Mouse (Mus musculus) gastrocnemius, postnatal 36 days (tissue): Measurements from ENCODE around the gene Xndc1. TPM values are rescaled to one million over a fixed set of nuclear protein-coding genes. Genes with fewer than 3 reads are reported as not detected.
"Not testable (repeated sequence)": the region's sequence is repeated elsewhere in the genome, so short reads cannot be mapped to it uniquely, and the experiment has no call there.

Experiments
- DNase-seq, 2 experiments: peaks; one replicate each; pipeline ENCODE4 v3.0.0; 2022
- intact Hi-C: fragments of 180-260 bp; cut with DNase I; formaldehyde crosslinking; loops from one replicate; pipeline ENCODE4 v1.15.1; 2025
- long read RNA-seq, 2 experiments: library from polyadenylated mRNA; stranded (forward); transcript quantifications; one replicate each; pipeline ENCODE4 v2.0.0; 2021
- total RNA-seq, 2 experiments: library from RNA; stranded (reverse); gene quantifications; 2 replicates each; pipeline ENCODE4 v1.2.3; 2021

The Xndc1 gene
- total RNA-seq, result 1 to 10 TPM; 3.2 to 4.5 TPM
- long read RNA-seq, experiment 1, result 0 reads
- long read RNA-seq, experiment 2, result 0 reads

- DNase-seq, result peak; percentile 91
- intact Hi-C loops, result no loop called here
Observed at GRCm38 (mm10) chr7:102065046-102065891, at the start of gene Xndc1, which contains the start of the genes Rnf121 and Xntrpc. TSS of gene Xndc1 (plus strand) at chr7:102065511. TSS of gene Rnf121 (minus strand) at chr7:102065469. TSS of gene Xntrpc (plus strand) at chr7:102065713.

- DNase-seq, result no peak
- intact Hi-C loops, result no loop called here
Observed at GRCm38 (mm10) chr7:102016936-102017335, 48.4 kb upstream of the Xndc1 start.

GRCm38 (mm10) chr7:102017452-102017851 lies 47.9 kb upstream of the Xndc1 start:
- no peak for DNase-seq
- intact Hi-C loops, result no loop called here

GRCm38 (mm10) chr7:102018034-102018433 lies 47.3 kb upstream of the Xndc1 start:
- DNase-seq, result no peak
- intact Hi-C loops, result no loop called here

- no peak for DNase-seq
- intact Hi-C loops, result no loop called here
Observed at GRCm38 (mm10) chr7:102018590-102018989, 46.7 kb upstream of the Xndc1 start, which contains the start of gene Il18bp. TSS of gene Il18bp (minus strand) at chr7:102018690.

GRCm38 (mm10) chr7:102019362-102019761 lies 45.9 kb upstream of the Xndc1 start:
- DNase-seq, result peak in 1 of 2 experiments; percentile 3
- intact Hi-C loops, result no loop called here

- DNase-seq, intact Hi-C loops: not testable (repeated sequence)
Observed at GRCm38 (mm10) chr7:102020934-102021333, 44.4 kb upstream of the Xndc1 start.

- intact Hi-C loops, result no loop called here
- no peak for DNase-seq
Observed at GRCm38 (mm10) chr7:102023821-102024220, 41.5 kb upstream of the Xndc1 start.

GRCm38 (mm10) chr7:102025187-102026119 lies 39.9 kb upstream of the Xndc1 start:
- DNase-seq, result no peak
- intact Hi-C loops, result no loop called here

- DNase-seq, result no peak
- intact Hi-C loops, result loop anchor here (5.0 kb wide), 2 partner anchors 38 to 118 kb away; no protein-coding TSS in a partner anchor
Observed at GRCm38 (mm10) chr7:102034904-102035303, 30.4 kb upstream of the Xndc1 start.

GRCm38 (mm10) chr7:102035534-102035933 lies 29.8 kb upstream of the Xndc1 start:
- intact Hi-C loops, result loop anchor here (5.0 kb wide), 1 partner anchor 38 kb away; no protein-coding TSS in a partner anchor
- DNase-seq, result no peak

- intact Hi-C loops, result loop anchor here (5.0 kb wide), 1 partner anchor 40 kb away; no protein-coding TSS in a partner anchor
Observed at GRCm38 (mm10) chr7:102037318-102037717, 28.0 kb upstream of the Xndc1 start.

GRCm38 (mm10) chr7:102042314-102042713 lies 23.0 kb upstream of the Xndc1 start:
- DNase-seq, result no peak
- intact Hi-C loops, result no loop called here

More at GRCm38 (mm10) chr7:102037318-102037717, 28.0 kb upstream of the Xndc1 start:
- DNase-seq, result no peak

GRCm38 (mm10) chr7:102048524-102048923 lies 16.8 kb upstream of the Xndc1 start:
- DNase-seq, intact Hi-C loops: not testable (repeated sequence)

GRCm38 (mm10) chr7:102061353-102061752 lies 4.0 kb upstream of the Xndc1 start:
- intact Hi-C loops, result no loop called here
- DNase-seq, result no peak

GRCm38 (mm10) chr7:102062203-102062602 lies 3.1 kb upstream of the Xndc1 start:
- DNase-seq, result no peak
- intact Hi-C loops, result no loop called here

- intact Hi-C loops, result no loop called here
Observed at GRCm38 (mm10) chr7:102063891-102064290, 1.4 kb upstream of the Xndc1 start.

GRCm38 (mm10) chr7:102064655-102065045 lies 661 bp upstream of the Xndc1 start:
- no peak for DNase-seq
- intact Hi-C loops, result no loop called here

More at GRCm38 (mm10) chr7:102063891-102064290, 1.4 kb upstream of the Xndc1 start:
- no peak for DNase-seq

- DNase-seq, result no peak
- intact Hi-C loops, result no loop called here
Observed at GRCm38 (mm10) chr7:102066363-102066762, 1.1 kb downstream of the Xndc1 start.

GRCm38 (mm10) chr7:102076714-102077296 lies 11.5 kb downstream of the Xndc1 start:
- no peak for DNase-seq
- intact Hi-C loops, result loop anchor here (5.0 kb wide), 2 partner anchors 75 to 160 kb away; no protein-coding TSS in a partner anchor
